Mouse (Mus musculus): ENCODE results near the gene Stx1b. TPM values are rescaled to one million over a fixed set of nuclear protein-coding genes. Genes with fewer than 3 reads are reported as not detected.

The Stx1b gene
- polyA plus RNA-seq, 1 experiment from 2014 or later: 4.9 TPM

DNA sequence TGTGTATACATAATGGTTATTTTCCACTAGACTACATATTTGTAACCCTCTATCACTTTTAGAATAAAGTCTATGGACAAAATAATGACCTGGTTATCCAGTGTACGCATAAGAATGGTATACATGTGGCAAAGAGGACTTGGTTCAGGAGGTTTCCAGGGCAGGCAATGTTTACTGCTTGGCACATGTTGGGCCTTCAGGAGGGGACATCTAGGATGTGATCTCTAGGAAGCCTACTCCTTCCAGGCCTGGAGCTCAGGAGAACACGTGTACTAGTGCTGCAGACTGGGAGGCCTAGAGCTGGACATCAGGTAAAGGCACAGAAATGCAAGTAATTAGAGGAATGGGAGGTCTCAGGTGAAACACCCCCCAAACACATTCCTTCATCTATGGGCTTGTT, 11.2 kb upstream of the Stx1b start:
- Histone ChIP-seq H3K9ac (replicated peaks; ENCODE audit: low read length) (no peak overlapping the region), H3K4me2 (ENCODE audit: low read depth, low read length) (no peak overlapping the region), H3K36me3 (replicated peaks; ENCODE audit: control insufficient read depth, insufficient read depth, low read depth, low read length) (no peaks in the 10 kb centered on the region), H3K9me3 (replicated peaks; ENCODE audit: control insufficient read depth, low read length) (no peaks in the 10 kb centered on the region), H3K4me3 (ENCODE audit: low read depth, low read length) (no peak overlapping the region), H3K27me3 (ENCODE audit: control insufficient read depth, insufficient read depth, low read length) (no peaks in the 10 kb centered on the region), H3K4me1 (ENCODE audit: control insufficient read depth, insufficient read depth, low read length) (no peaks in the 10 kb centered on the region), H3K27ac (replicated peaks; ENCODE audit: low read depth, low read length) (no peak overlapping the region)
- 73% methylated on average over 2 of the region's 2 CpGs for WGBS
- no peak for DNase-seq (ENCODE audit: low spot score)
- ATAC-seq (replicated peaks; ENCODE audit: insufficient number of reproducible peaks, low FRiP score, low TSS enrichment, low read depth): no peak

DNA sequence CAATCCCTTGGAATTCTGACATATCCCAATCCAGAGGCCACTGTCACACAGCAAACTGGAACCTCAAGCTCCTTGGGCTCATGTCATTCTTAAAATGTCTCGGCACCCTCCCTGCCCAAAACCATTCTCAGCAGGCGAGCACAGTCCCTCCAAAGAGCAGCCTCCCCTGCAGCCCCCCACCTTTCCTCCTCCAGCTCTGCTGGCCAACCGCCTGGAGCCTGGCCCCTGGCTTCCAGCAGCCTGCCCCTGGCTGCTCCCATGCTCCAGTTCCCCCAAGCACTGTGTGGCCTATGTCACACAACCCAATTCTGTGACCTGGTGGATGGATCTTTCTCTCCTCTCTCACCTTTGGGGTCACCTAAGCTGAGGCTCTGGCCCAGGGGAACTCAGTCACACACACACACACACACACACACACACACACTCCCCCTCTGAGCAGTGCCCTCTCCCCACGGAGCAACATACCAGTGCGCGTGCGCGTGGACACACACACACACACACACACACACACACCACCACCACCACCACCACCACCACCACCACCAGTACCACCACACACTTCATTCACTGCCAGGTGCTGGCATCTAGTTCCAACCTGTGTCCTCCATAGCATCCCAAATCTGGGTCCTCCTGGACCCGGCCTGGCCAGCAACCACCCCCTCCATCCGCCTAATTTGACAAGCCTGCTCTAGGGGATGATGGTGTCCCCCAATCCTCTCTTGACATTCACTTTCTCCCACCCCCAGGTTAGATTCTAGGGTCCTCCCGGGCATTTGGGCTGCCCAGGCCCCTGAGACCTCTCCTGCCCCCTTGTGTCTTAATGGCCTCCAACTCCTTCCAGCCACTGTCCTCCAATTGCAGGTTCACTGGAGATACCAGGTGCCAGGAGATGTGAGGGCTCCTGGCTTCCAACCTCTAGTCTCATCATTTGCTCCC, 845 bp downstream of the Stx1b start:
- Histone ChIP-seq H3K4me1 (ENCODE audit: control insufficient read depth, insufficient read depth, low read length) (no peaks in the 10 kb centered on the region), H3K9ac (replicated peaks; ENCODE audit: low read length) (peak overlapping the region; percentile 83), H3K27me3 (ENCODE audit: control insufficient read depth, insufficient read depth, low read length) (no peaks in the 10 kb centered on the region), H3K4me2 (ENCODE audit: low read depth, low read length) (peak overlapping the region; percentile 82), H3K9me3 (replicated peaks; ENCODE audit: control insufficient read depth, low read length) (no peaks in the 10 kb centered on the region), H3K27ac (replicated peaks; ENCODE audit: low read depth, low read length) (no peak overlapping the region), H3K4me3 (ENCODE audit: low read depth, low read length) (peak overlapping the region; percentile 73), H3K36me3 (replicated peaks; ENCODE audit: control insufficient read depth, insufficient read depth, low read depth, low read length) (no peaks in the 10 kb centered on the region)
- ATAC-seq (replicated peaks; ENCODE audit: insufficient number of reproducible peaks, low FRiP score, low TSS enrichment, low read depth): peak; percentile 10
- WGBS: 66% methylated on average over 11 of the region's 11 CpGs
- DNase-seq (ENCODE audit: low spot score): no peak

DNA sequence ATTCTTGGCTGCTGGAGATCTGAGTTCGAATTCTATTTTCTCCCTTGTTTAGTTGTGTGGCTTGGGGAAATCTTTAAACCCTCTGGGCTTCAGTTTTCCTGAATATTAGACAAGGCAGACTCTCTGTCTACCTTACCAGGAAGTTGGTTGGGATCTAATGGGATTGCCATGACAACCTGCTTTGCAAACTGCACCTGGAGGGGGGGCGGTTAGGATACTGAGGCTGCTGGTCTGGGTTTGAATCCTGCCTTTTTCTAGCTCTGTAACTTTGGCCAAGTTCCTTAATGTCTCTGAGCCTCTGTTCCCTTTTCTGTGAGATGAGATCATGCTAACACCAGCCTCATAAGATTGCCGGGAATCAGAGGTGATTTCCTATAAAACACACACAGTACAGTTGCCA, 1.9 kb downstream of the Stx1b start:
- no peaks in the 10 kb centered on the region for H3K27me3 ChIP-seq (ENCODE audit: control insufficient read depth, insufficient read depth, low read length)
- H3K4me1 ChIP-seq (ENCODE audit: control insufficient read depth, insufficient read depth, low read length): no peaks in the 10 kb centered on the region
- no peak overlapping the region for H3K4me2 ChIP-seq (ENCODE audit: low read depth, low read length)
- 94% methylated on average over 3 of the region's 3 CpGs for WGBS
- H3K36me3 ChIP-seq (replicated peaks; ENCODE audit: control insufficient read depth, insufficient read depth, low read depth, low read length): no peaks in the 10 kb centered on the region
- H3K9ac ChIP-seq (replicated peaks; ENCODE audit: low read length): no peak overlapping the region
- H3K27ac ChIP-seq (replicated peaks; ENCODE audit: low read depth, low read length): no peak overlapping the region
- no peak for ATAC-seq (replicated peaks; ENCODE audit: insufficient number of reproducible peaks, low FRiP score, low TSS enrichment, low read depth)
- no peak overlapping the region for H3K4me3 ChIP-seq (ENCODE audit: low read depth, low read length)
- no peak for DNase-seq (ENCODE audit: low spot score)
- H3K9me3 ChIP-seq (replicated peaks; ENCODE audit: control insufficient read depth, low read length): no peaks in the 10 kb centered on the region

DNA sequence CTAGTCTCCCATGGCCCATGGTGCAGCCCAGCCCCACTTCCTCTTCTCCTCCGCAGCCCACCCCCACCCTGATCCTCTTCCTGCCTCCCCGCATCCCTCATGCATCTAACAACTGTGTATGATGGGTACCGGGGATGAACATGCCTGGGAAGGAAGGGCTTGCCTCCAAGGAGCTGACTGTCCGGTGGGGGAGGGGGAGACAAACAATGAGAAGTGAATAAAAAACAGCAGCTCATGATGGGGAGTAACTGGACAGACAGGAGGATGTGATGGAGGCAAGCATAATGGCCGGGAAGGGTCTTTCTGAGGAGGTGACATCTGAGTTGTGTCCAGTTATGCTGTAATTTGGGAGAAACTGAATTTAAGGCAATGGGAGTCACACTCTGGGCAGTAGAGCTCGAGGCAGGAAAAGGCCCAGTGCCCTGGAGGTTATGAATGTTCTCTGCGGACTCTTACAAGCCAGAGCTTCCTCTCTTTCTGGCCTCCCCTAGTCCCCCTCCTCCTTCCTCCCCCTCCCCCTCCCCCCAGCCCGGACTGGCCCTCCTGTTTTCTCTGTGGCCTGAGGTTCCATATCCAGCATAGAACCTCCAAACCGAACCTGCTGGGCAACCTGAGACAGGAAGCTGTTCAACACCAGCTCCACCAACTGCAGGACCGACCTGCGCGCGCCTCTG, 3.4 kb downstream of the Stx1b start:
- WGBS: 56% methylated on average over 13 of the region's 13 CpGs
- Histone ChIP-seq H3K4me3 (ENCODE audit: low read depth, low read length) (no peak overlapping the region), H3K27me3 (ENCODE audit: control insufficient read depth, insufficient read depth, low read length) (no peaks in the 10 kb centered on the region), H3K4me1 (ENCODE audit: control insufficient read depth, insufficient read depth, low read length) (no peaks in the 10 kb centered on the region), H3K36me3 (replicated peaks; ENCODE audit: control insufficient read depth, insufficient read depth, low read depth, low read length) (no peaks in the 10 kb centered on the region), H3K4me2 (ENCODE audit: low read depth, low read length) (no peak overlapping the region), H3K9ac (replicated peaks; ENCODE audit: low read length) (no peak overlapping the region), H3K9me3 (replicated peaks; ENCODE audit: control insufficient read depth, low read length) (no peaks in the 10 kb centered on the region), H3K27ac (replicated peaks; ENCODE audit: low read depth, low read length) (no peak overlapping the region)
- no peak for ATAC-seq (replicated peaks; ENCODE audit: insufficient number of reproducible peaks, low FRiP score, low TSS enrichment, low read depth)
- DNase-seq (ENCODE audit: low spot score): no peak

DNA sequence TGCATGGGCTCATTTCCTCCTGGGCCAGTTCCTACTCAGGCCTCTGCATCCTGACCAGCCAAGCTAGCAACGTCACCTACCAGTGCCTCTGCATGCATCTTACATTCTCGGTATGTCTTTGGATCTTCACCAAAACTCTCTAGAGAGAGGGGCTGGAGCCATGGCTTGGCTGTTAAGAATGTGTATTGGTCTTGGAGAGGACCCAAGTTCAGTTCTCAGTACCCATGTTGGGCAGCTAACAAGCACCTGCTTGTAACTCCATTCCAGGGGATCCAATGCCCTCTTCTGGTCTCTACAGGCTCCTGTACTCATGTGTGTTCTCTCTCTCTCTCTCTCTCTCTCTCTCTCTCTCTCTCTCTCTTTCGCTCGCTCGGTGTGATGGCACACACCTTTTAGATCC, 6.6 kb downstream of the Stx1b start:
- H3K27me3 ChIP-seq (ENCODE audit: control insufficient read depth, insufficient read depth, low read length): no peaks in the 10 kb centered on the region
- DNase-seq (ENCODE audit: low spot score): no peak
- ATAC-seq (replicated peaks; ENCODE audit: insufficient number of reproducible peaks, low FRiP score, low TSS enrichment, low read depth): no peak
- H3K27ac ChIP-seq (replicated peaks; ENCODE audit: low read depth, low read length): no peak overlapping the region
- no peaks in the 10 kb centered on the region for H3K9me3 ChIP-seq (replicated peaks; ENCODE audit: control insufficient read depth, low read length)
- H3K36me3 ChIP-seq (replicated peaks; ENCODE audit: control insufficient read depth, insufficient read depth, low read depth, low read length): no peaks in the 10 kb centered on the region
- no peak overlapping the region for H3K9ac ChIP-seq (replicated peaks; ENCODE audit: low read length)
- 96% methylated on average over 5 of the region's 5 CpGs for WGBS
- no peak overlapping the region for H3K4me3 ChIP-seq (ENCODE audit: low read depth, low read length)
- no peaks in the 10 kb centered on the region for H3K4me1 ChIP-seq (ENCODE audit: control insufficient read depth, insufficient read depth, low read length)
- no peak overlapping the region for H3K4me2 ChIP-seq (ENCODE audit: low read depth, low read length)

DNA sequence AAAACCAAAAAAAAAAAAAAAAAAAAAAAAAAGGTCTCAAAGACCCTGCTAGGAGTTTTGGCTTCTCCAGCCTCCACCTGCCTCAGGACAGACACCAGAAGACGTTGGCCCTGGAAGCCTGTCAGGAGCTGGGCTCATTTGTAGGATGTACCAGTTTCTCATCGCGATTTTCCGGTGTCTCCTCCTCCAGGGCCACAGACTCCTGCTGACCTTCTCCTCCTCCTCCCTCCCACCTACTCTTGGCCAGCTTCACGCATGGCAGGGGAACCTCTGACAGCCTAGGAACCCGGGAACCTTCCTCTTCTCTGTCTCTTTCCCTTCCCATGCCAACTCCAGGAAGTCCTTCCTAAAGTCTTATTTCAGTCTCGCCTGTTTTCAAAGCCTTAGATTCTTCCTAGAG, 7.3 kb downstream of the Stx1b start:
- DNase-seq (ENCODE audit: low spot score): no peak
- ATAC-seq (replicated peaks; ENCODE audit: insufficient number of reproducible peaks, low FRiP score, low TSS enrichment, low read depth): no peak
- Histone ChIP-seq H3K36me3 (replicated peaks; ENCODE audit: control insufficient read depth, insufficient read depth, low read depth, low read length) (no peaks in the 10 kb centered on the region), H3K4me1 (ENCODE audit: control insufficient read depth, insufficient read depth, low read length) (no peaks in the 10 kb centered on the region), H3K4me3 (ENCODE audit: low read depth, low read length) (no peak overlapping the region), H3K4me2 (ENCODE audit: low read depth, low read length) (no peak overlapping the region), H3K9ac (replicated peaks; ENCODE audit: low read length) (no peak overlapping the region), H3K9me3 (replicated peaks; ENCODE audit: control insufficient read depth, low read length) (no peaks in the 10 kb centered on the region), H3K27me3 (ENCODE audit: control insufficient read depth, insufficient read depth, low read length) (no peaks in the 10 kb centered on the region), H3K27ac (replicated peaks; ENCODE audit: low read depth, low read length) (no peak overlapping the region)
- WGBS: 72% methylated on average over 7 of the region's 7 CpGs

DNA sequence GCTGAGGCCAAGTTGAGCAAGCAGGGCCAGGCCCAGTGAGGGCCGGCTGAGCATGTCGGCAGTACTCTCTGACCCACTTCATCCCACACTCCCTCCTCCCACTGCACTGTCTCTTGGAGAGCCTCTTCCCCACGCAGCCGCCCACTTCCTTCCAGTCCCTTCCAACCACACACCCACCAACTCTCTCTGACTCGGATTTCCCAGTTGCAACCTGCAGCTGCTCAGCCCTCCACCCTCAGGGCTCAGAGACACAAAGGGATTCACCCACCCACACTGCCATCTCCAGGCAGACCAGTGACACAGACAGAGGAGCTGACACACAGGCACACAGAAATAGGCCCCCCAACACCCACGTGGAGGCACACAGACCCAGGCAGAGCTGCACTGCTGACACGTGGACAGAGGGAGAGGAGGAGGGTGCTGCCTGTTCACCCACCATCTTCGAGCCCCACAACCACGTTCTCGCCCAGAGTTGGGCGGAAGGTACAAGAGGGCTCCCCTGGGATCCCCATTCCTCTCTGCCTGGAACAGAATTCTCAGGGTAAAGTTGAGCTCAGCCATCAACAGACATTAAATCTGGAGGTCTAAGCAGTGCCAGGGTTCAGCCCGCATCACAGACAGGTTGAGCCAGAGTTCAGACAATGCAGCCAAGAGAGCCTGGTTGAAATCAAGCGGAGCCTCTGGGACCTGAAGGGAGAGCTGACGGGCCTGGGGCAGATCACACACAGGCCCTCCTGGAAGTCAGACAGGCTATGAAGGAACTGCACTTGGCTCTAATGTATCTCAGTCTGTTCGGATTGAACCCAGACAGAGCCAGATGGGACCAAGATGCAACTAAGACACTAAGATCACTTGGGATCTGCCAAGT, 8.2 kb downstream of the Stx1b start:
- DNase-seq (ENCODE audit: low spot score): no peak
- ATAC-seq (replicated peaks; ENCODE audit: insufficient number of reproducible peaks, low FRiP score, low TSS enrichment, low read depth): no peak; the same call in 1 of the 2 replicates
- H3K9ac ChIP-seq (replicated peaks; ENCODE audit: low read length): no peak overlapping the region
- H3K9me3 ChIP-seq (replicated peaks; ENCODE audit: control insufficient read depth, low read length): no peaks in the 10 kb centered on the region
- no peaks in the 10 kb centered on the region for H3K4me1 ChIP-seq (ENCODE audit: control insufficient read depth, insufficient read depth, low read length)
- no peaks in the 10 kb centered on the region for H3K27me3 ChIP-seq (ENCODE audit: control insufficient read depth, insufficient read depth, low read length)
- no peaks in the 10 kb centered on the region for H3K36me3 ChIP-seq (replicated peaks; ENCODE audit: control insufficient read depth, insufficient read depth, low read depth, low read length)
- H3K4me3 ChIP-seq (ENCODE audit: low read depth, low read length): no peak overlapping the region
- WGBS: 62% methylated on average over 15 of the region's 15 CpGs
- H3K27ac ChIP-seq (replicated peaks; ENCODE audit: low read depth, low read length): no peak overlapping the region
- no peak overlapping the region for H3K4me2 ChIP-seq (ENCODE audit: low read depth, low read length)

Data from embryonic facial prominence, embryonic 11.5 days (tissue).